Mouse (Mus musculus): ENCODE measurements around the gene Slc22a21. TPM values are rescaled to one million over a fixed set of nuclear protein-coding genes. Genes with fewer than 3 reads are reported as not detected.
A peak's percentile ranks its signal among the peaks of the same experiment; 100 is the strongest.
"Not testable (repeated sequence)": the region's sequence is repeated elsewhere in the genome, so short reads cannot be mapped to it uniquely, and the experiment has no call there.

Slc22a21 gene
- polyA plus RNA-seq, 1 experiment from 2014 or later, result 5.0 TPM

- ATAC-seq (ENCODE audit: low read depth), result no peak
- no peak overlapping the region for H3K27ac ChIP-seq (ENCODE audit: low read length)
- WGBS, result 68% methylated on average over 4 of the region's 4 CpGs
- no peaks in the 10 kb centered on the region for H3K4me1 ChIP-seq (replicated peaks; ENCODE audit: control insufficient read depth, insufficient read depth, low read length)
- no peaks in the 10 kb centered on the region for H3K27me3 ChIP-seq (ENCODE audit: control insufficient read depth, insufficient read depth, low read depth, low read length)
- H3K36me3 ChIP-seq (ENCODE audit: control insufficient read depth, insufficient read depth, low read length), result no peaks in the 10 kb centered on the region
- H3K4me3 ChIP-seq (ENCODE audit: low read length), result no peak overlapping the region
- no peak overlapping the region for H3K9ac ChIP-seq (ENCODE audit: low read length)
- no peak overlapping the region for H3K4me2 ChIP-seq (ENCODE audit: low read depth, low read length)
- H3K9me3 ChIP-seq (ENCODE audit: control insufficient read depth, low read length), result no peaks in the 10 kb centered on the region
These were observed 37.5 kb upstream of the Slc22a21 start for GRCm38 (mm10) chr11:54017596-54017995.

- Histone ChIP-seq H3K4me1 (replicated peaks; ENCODE audit: control insufficient read depth, insufficient read depth, low read length) (no peaks in the 10 kb centered on the region), H3K36me3 (ENCODE audit: control insufficient read depth, insufficient read depth, low read length) (no peaks in the 10 kb centered on the region), H3K4me3 (ENCODE audit: low read length) (no peak overlapping the region), H3K4me2 (ENCODE audit: low read depth, low read length) (no peak overlapping the region), H3K9me3 (ENCODE audit: control insufficient read depth, low read length) (no peaks in the 10 kb centered on the region), H3K27ac (ENCODE audit: low read length) (no peak overlapping the region), H3K27me3 (ENCODE audit: control insufficient read depth, insufficient read depth, low read depth, low read length) (no peaks in the 10 kb centered on the region), H3K9ac (ENCODE audit: low read length) (no peak overlapping the region)
- 78% methylated on average over 8 of the region's 8 CpGs for WGBS
- no peak for ATAC-seq (ENCODE audit: low read depth)
These were observed 35.9 kb upstream of the Slc22a21 start for GRCm38 (mm10) chr11:54016051-54016450.

- WGBS, result 80% methylated on average over 5 of the region's 5 CpGs
- Histone ChIP-seq H3K27me3 (ENCODE audit: control insufficient read depth, insufficient read depth, low read depth, low read length) (no peaks in the 10 kb centered on the region), H3K4me2 (ENCODE audit: low read depth, low read length) (no peak overlapping the region), H3K27ac (ENCODE audit: low read length) (no peak overlapping the region), H3K36me3 (ENCODE audit: control insufficient read depth, insufficient read depth, low read length) (no peaks in the 10 kb centered on the region), H3K9me3 (ENCODE audit: control insufficient read depth, low read length) (no peaks in the 10 kb centered on the region), H3K4me3 (ENCODE audit: low read length) (no peak overlapping the region), H3K4me1 (replicated peaks; ENCODE audit: control insufficient read depth, insufficient read depth, low read length) (no peaks in the 10 kb centered on the region), H3K9ac (ENCODE audit: low read length) (no peak overlapping the region)
- ATAC-seq (ENCODE audit: low read depth), result no peak
These were observed 32.8 kb upstream of the Slc22a21 start for GRCm38 (mm10) chr11:54012961-54013360.

- WGBS, result 63% methylated on average over 2 of the region's 2 CpGs
- no peak overlapping the region for H3K4me2 ChIP-seq (ENCODE audit: low read depth, low read length)
- no peak overlapping the region for H3K9ac ChIP-seq (ENCODE audit: low read length)
- no peak overlapping the region for H3K4me3 ChIP-seq (ENCODE audit: low read length)
- no peaks in the 10 kb centered on the region for H3K4me1 ChIP-seq (replicated peaks; ENCODE audit: control insufficient read depth, insufficient read depth, low read length)
- H3K27ac ChIP-seq (ENCODE audit: low read length), result no peak overlapping the region
- H3K27me3 ChIP-seq (ENCODE audit: control insufficient read depth, insufficient read depth, low read depth, low read length), result no peaks in the 10 kb centered on the region
- no peaks in the 10 kb centered on the region for H3K9me3 ChIP-seq (ENCODE audit: control insufficient read depth, low read length)
- ATAC-seq (ENCODE audit: low read depth), result peak; percentile 59
- H3K36me3 ChIP-seq (ENCODE audit: control insufficient read depth, insufficient read depth, low read length), result no peaks in the 10 kb centered on the region
These were observed 31.1 kb upstream of the Slc22a21 start for GRCm38 (mm10) chr11:54011255-54011654.

- 66% methylated on average over 10 of the region's 10 CpGs for WGBS
These were observed 28.3 kb upstream of the Slc22a21 start for GRCm38 (mm10) chr11:54008416-54008920.

GRCm38 (mm10) chr11:54007717-54008116, 27.6 kb upstream of the Slc22a21 start:
- no peak overlapping the region for H3K9ac ChIP-seq (ENCODE audit: low read length)
- H3K27me3 ChIP-seq (ENCODE audit: control insufficient read depth, insufficient read depth, low read depth, low read length), result no peaks in the 10 kb centered on the region
- H3K36me3 ChIP-seq (ENCODE audit: control insufficient read depth, insufficient read depth, low read length), result no peaks in the 10 kb centered on the region
- no peaks in the 10 kb centered on the region for H3K9me3 ChIP-seq (ENCODE audit: control insufficient read depth, low read length)
- H3K4me3 ChIP-seq (ENCODE audit: low read length), result no peak overlapping the region
- H3K4me1 ChIP-seq (replicated peaks; ENCODE audit: control insufficient read depth, insufficient read depth, low read length), result peaks cover 2% of the 10 kb centered on the region; the same call in 1 of the 2 replicates
- 73% methylated on average over 11 of the region's 11 CpGs for WGBS
- H3K4me2 ChIP-seq (ENCODE audit: low read depth, low read length), result no peak overlapping the region
- ATAC-seq (ENCODE audit: low read depth), result no peak
- H3K27ac ChIP-seq (ENCODE audit: low read length), result no peak overlapping the region

More at GRCm38 (mm10) chr11:54008416-54008920, 28.3 kb upstream of the Slc22a21 start:
- H3K4me1 ChIP-seq (replicated peaks; ENCODE audit: control insufficient read depth, insufficient read depth, low read length), result no peaks in the 10 kb centered on the region; the same call in 1 of the 2 replicates
- H3K27ac ChIP-seq (ENCODE audit: low read length), result no peak overlapping the region
- ATAC-seq (ENCODE audit: low read depth), result no peak
- H3K36me3 ChIP-seq (ENCODE audit: control insufficient read depth, insufficient read depth, low read length), result no peaks in the 10 kb centered on the region
- no peaks in the 10 kb centered on the region for H3K9me3 ChIP-seq (ENCODE audit: control insufficient read depth, low read length)
- no peak overlapping the region for H3K9ac ChIP-seq (ENCODE audit: low read length)
- H3K27me3 ChIP-seq (ENCODE audit: control insufficient read depth, insufficient read depth, low read depth, low read length), result no peaks in the 10 kb centered on the region
- H3K4me2 ChIP-seq (ENCODE audit: low read depth, low read length), result no peak overlapping the region
- no peak overlapping the region for H3K4me3 ChIP-seq (ENCODE audit: low read length)

- Histone ChIP-seq H3K4me3 (ENCODE audit: low read length) (no peak overlapping the region), H3K36me3 (ENCODE audit: control insufficient read depth, insufficient read depth, low read length) (no peaks in the 10 kb centered on the region), H3K9me3 (ENCODE audit: control insufficient read depth, low read length) (no peaks in the 10 kb centered on the region), H3K4me2 (ENCODE audit: low read depth, low read length) (no peak overlapping the region), H3K27ac (ENCODE audit: low read length) (no peak overlapping the region), H3K4me1 (replicated peaks; ENCODE audit: control insufficient read depth, insufficient read depth, low read length) (peaks cover 2% of the 10 kb centered on the region; the same call in 1 of the 2 replicates), H3K27me3 (ENCODE audit: control insufficient read depth, insufficient read depth, low read depth, low read length) (no peaks in the 10 kb centered on the region), H3K9ac (ENCODE audit: low read length) (no peak overlapping the region)
- 30% methylated on average over 4 of the region's 4 CpGs for WGBS
- no peak for ATAC-seq (ENCODE audit: low read depth)
These were observed 26.8 kb upstream of the Slc22a21 start for GRCm38 (mm10) chr11:54006901-54007300.

- H3K4me2 ChIP-seq (ENCODE audit: low read depth, low read length); ATAC-seq (ENCODE audit: low read depth); H3K4me3 ChIP-seq (ENCODE audit: low read length); H3K4me1 ChIP-seq (replicated peaks; ENCODE audit: control insufficient read depth, insufficient read depth, low read length); H3K27me3 ChIP-seq (ENCODE audit: control insufficient read depth, insufficient read depth, low read depth, low read length); H3K27ac ChIP-seq (ENCODE audit: low read length); H3K36me3 ChIP-seq (ENCODE audit: control insufficient read depth, insufficient read depth, low read length); H3K9ac ChIP-seq (ENCODE audit: low read length); H3K9me3 ChIP-seq (ENCODE audit: control insufficient read depth, low read length): not testable (repeated sequence)
- WGBS, result 31% methylated on average over 5 of the region's 5 CpGs
These were observed 26.2 kb upstream of the Slc22a21 start for GRCm38 (mm10) chr11:54006362-54006761.

GRCm38 (mm10) chr11:54004734-54005133, 24.6 kb upstream of the Slc22a21 start:
- H3K27ac ChIP-seq (ENCODE audit: low read length), result no peak overlapping the region

GRCm38 (mm10) chr11:54004221-54004620, 24.1 kb upstream of the Slc22a21 start:
- no peak for ATAC-seq (ENCODE audit: low read depth)
- H3K36me3 ChIP-seq (ENCODE audit: control insufficient read depth, insufficient read depth, low read length), result no peaks in the 10 kb centered on the region
- no peak overlapping the region for H3K4me2 ChIP-seq (ENCODE audit: low read depth, low read length)
- H3K9ac ChIP-seq (ENCODE audit: low read length), result no peak overlapping the region
- H3K27ac ChIP-seq (ENCODE audit: low read length), result no peak overlapping the region
- 71% methylated on average over 9 of the region's 9 CpGs for WGBS
- no peak overlapping the region for H3K4me3 ChIP-seq (ENCODE audit: low read length)
- H3K9me3 ChIP-seq (ENCODE audit: control insufficient read depth, low read length), result no peaks in the 10 kb centered on the region
- peaks cover 2% of the 10 kb centered on the region; the same call in 1 of the 2 replicates for H3K4me1 ChIP-seq (replicated peaks; ENCODE audit: control insufficient read depth, insufficient read depth, low read length)
- no peaks in the 10 kb centered on the region for H3K27me3 ChIP-seq (ENCODE audit: control insufficient read depth, insufficient read depth, low read depth, low read length)

More at GRCm38 (mm10) chr11:54004734-54005133, 24.6 kb upstream of the Slc22a21 start:
- Histone ChIP-seq H3K9ac (ENCODE audit: low read length) (no peak overlapping the region), H3K4me1 (replicated peaks; ENCODE audit: control insufficient read depth, insufficient read depth, low read length) (peaks cover 2% of the 10 kb centered on the region; the same call in 1 of the 2 replicates), H3K4me2 (ENCODE audit: low read depth, low read length) (no peak overlapping the region), H3K36me3 (ENCODE audit: control insufficient read depth, insufficient read depth, low read length) (no peaks in the 10 kb centered on the region), H3K27me3 (ENCODE audit: control insufficient read depth, insufficient read depth, low read depth, low read length) (no peaks in the 10 kb centered on the region), H3K4me3 (ENCODE audit: low read length) (no peak overlapping the region), H3K9me3 (ENCODE audit: control insufficient read depth, low read length) (no peaks in the 10 kb centered on the region)
- WGBS, result 79% methylated on average over 3 of the region's 3 CpGs
- no peak for ATAC-seq (ENCODE audit: low read depth)

Data from lung, embryonic 16.5 days (tissue).